Mouse (Mus musculus) spleen, adult 2 months (tissue): ENCODE data around the gene Paxbp1.

Experiments
- CTCF ChIP-seq: fragments of 200-500 bp; IDR thresholded peaks from 2 replicates; pipeline ENCODE4 v1.5.1; 2011; ENCODE audit warnings: mild to moderate bottlenecking, inconsistent platforms; ENCODE audit not compliant: insufficient read depth, insufficient read length, insufficient replicate concordance; ENCODE audit errors: extremely low read depth
- POLR2A ChIP-seq: fragments of 200-500 bp; IDR thresholded peaks from 2 replicates; pipeline ENCODE4 v1.6.1; 2011; ENCODE audit warnings: low read depth, low read length, inconsistent platforms

- no peak for TF ChIP-seq CTCF
- no peak for TF ChIP-seq POLR2A
Measured at GRCm38 (mm10) chr16:91067122-91067521, 22.8 kb upstream of the Paxbp1 start.
